Mouse (Mus musculus) cerebellum, adult 2 months (tissue): ENCODE data around the gene Fbxl13.

Experiments
- CTCF ChIP-seq: fragments of 200-500 bp; IDR thresholded peaks from 2 replicates; pipeline ENCODE4 v1.5.1; 2011; ENCODE audit warnings: low read depth, mild to moderate bottlenecking, control low read depth, low read length, moderate library complexity, borderline replicate concordance; ENCODE audit not compliant: insufficient read depth
- POLR2A ChIP-seq: fragments of 200-500 bp; IDR thresholded peaks from 2 replicates; pipeline ENCODE4 v1.6.1; 2011; ENCODE audit warnings: low read length, control low read depth, borderline replicate concordance; ENCODE audit not compliant: insufficient read depth

DNA sequence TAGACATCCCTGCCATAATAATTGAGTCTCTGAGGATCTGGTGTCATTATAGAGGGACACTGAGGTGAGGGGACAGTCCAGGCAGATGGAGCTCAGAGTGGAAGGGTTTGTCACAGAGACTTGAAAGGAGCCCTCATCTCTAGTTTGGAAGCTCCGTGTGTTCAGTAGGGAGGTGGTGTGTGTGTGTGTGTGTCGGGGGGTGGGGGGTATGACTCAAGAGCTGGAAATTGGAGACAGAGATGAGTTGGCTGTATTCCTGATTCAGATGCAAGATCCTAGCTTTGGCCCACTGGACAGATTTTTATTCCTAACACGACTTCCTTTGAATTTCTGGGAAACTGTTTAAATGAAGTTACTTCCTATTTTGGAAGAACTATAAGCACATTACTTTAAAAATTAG lies 158.1 kb downstream of the Fbxl13 start:
- TF ChIP-seq POLR2A (no peak), CTCF (no peak)
